Mouse (Mus musculus) intestine, embryonic 16.5 days (tissue): ENCODE data around the gene B3gntl1. TPM values are rescaled to one million over a fixed set of nuclear protein-coding genes. Genes with fewer than 3 reads are reported as not detected.

Source experiments
- ATAC-seq: fragments of 200-750 bp; cut with Nextera tagmentation; 2 replicates; pipeline ENCODE4 v1.8.0; 2017; ENCODE audit warnings: moderate TSS enrichment, moderate library complexity
- H3K27ac ChIP-seq: fragments of 300-500 bp; sonication (generic); 2 replicates; pipeline ENCODE4 v1.5.1; 2014; ENCODE audit warnings: mild to moderate bottlenecking, low read length
- H3K27me3 ChIP-seq: fragments of 300-500 bp; sonication (generic); replicated peaks from 2 replicates; pipeline ENCODE4 v1.6.1; 2014; ENCODE audit warnings: low read length, control low read depth, mixed read lengths; ENCODE audit not compliant: control insufficient read depth, insufficient read depth
- H3K36me3 ChIP-seq: fragments of 300-500 bp; sonication (generic); 2 replicates; pipeline ENCODE4 v1.6.1; 2014; ENCODE audit warnings: low read length, control low read depth; ENCODE audit not compliant: control insufficient read depth, insufficient read depth
- H3K4me1 ChIP-seq: fragments of 300-500 bp; sonication (generic); 2 replicates; pipeline ENCODE4 v1.6.1; 2014; ENCODE audit warnings: low read length, control low read depth, mixed read lengths; ENCODE audit not compliant: control insufficient read depth, insufficient read depth
- H3K4me2 ChIP-seq: fragments of 300-500 bp; sonication (generic); 2 replicates; pipeline ENCODE4 v1.6.1; 2014; ENCODE audit warnings: low read depth, low read length, control low read depth
- H3K4me3 ChIP-seq: fragments of 300-500 bp; sonication (generic); 2 replicates; pipeline ENCODE4 v1.5.1; 2014; ENCODE audit warnings: mild to moderate bottlenecking, low read length
- H3K9ac ChIP-seq: fragments of 300-500 bp; sonication (generic); 2 replicates; pipeline ENCODE4 v1.6.1; 2014; ENCODE audit warnings: low read depth, low read length
- H3K9me3 ChIP-seq: fragments of 300-500 bp; sonication (generic); 2 replicates; pipeline ENCODE4 v1.6.1; 2016; ENCODE audit warnings: low read length, control low read depth; ENCODE audit not compliant: control insufficient read depth
- WGBS: fragments of 180-500 bp; shearing (Covaris S2); extraction: QIAGEN DNeasy Blood & Tissue Kit; methylation state at CpG from one replicate; pipeline ENCODE4 v1.1.7; 2014; 5-methylcytosine and 5-hydroxymethylcytosine counted together
- polyA plus RNA-seq: library from polyadenylated mRNA; unstranded; fragments of >200 nt; fragmentation: Nextera tagmentation; extraction: Ambion mirVana; gene quantifications from 2 replicates; pipeline ENCODE4 v1.2.1, GENCODE M21; 2015

The B3gntl1 gene
- polyA plus RNA-seq, 1 experiment from 2014 or later, result 6.8 TPM

- ATAC-seq, result no peak
- WGBS, result 83% methylated on average over 6 of the region's 6 CpGs
- no peak overlapping the region for H3K4me3 ChIP-seq
- no peak overlapping the region for H3K4me2 ChIP-seq
- no peak overlapping the region for H3K27ac ChIP-seq
- H3K36me3 ChIP-seq, result peaks cover 2% of the 10 kb centered on the region; the same call in 1 of the 2 replicates
- no peaks in the 10 kb centered on the region for H3K9me3 ChIP-seq
- H3K27me3 ChIP-seq, result no peaks in the 10 kb centered on the region
- H3K9ac ChIP-seq, result no peak overlapping the region
- H3K4me1 ChIP-seq, result no peaks in the 10 kb centered on the region
Measured at GRCm38 (mm10) chr11:121645394-121645793, 27.6 kb downstream of the B3gntl1 start.

GRCm38 (mm10) chr11:121641501-121642145 lies 31.3 kb downstream of the B3gntl1 start:
- no peak for ATAC-seq
- no peak overlapping the region for H3K4me2 ChIP-seq
- peaks cover 11% of the 10 kb centered on the region for H3K36me3 ChIP-seq
- no peak overlapping the region for H3K9ac ChIP-seq
- H3K4me1 ChIP-seq, result no peaks in the 10 kb centered on the region
- 81% methylated on average over 2 of the region's 2 CpGs for WGBS
- no peak overlapping the region for H3K27ac ChIP-seq
- no peaks in the 10 kb centered on the region for H3K9me3 ChIP-seq
- no peak overlapping the region for H3K4me3 ChIP-seq
- H3K27me3 ChIP-seq, result no peaks in the 10 kb centered on the region

GRCm38 (mm10) chr11:121636646-121637045 lies 36.3 kb downstream of the B3gntl1 start:
- ATAC-seq, result no peak
- no peaks in the 10 kb centered on the region for H3K9me3 ChIP-seq
- H3K4me3 ChIP-seq, result no peak overlapping the region
- 90% methylated on average over 10 of the region's 10 CpGs for WGBS
- H3K4me1 ChIP-seq, result no peaks in the 10 kb centered on the region
- H3K27me3 ChIP-seq, result no peaks in the 10 kb centered on the region
- H3K27ac ChIP-seq, result no peak overlapping the region
- H3K4me2 ChIP-seq, result no peak overlapping the region
- H3K9ac ChIP-seq, result no peak overlapping the region
- peaks cover 9% of the 10 kb centered on the region for H3K36me3 ChIP-seq

- H3K36me3 ChIP-seq, result peaks cover 3% of the 10 kb centered on the region; the same call in 1 of the 2 replicates
Measured at GRCm38 (mm10) chr11:121631410-121631809, 41.5 kb downstream of the B3gntl1 start.

GRCm38 (mm10) chr11:121630406-121630805 lies 42.5 kb downstream of the B3gntl1 start:
- 75% methylated on average over 4 of the region's 4 CpGs for WGBS
- ATAC-seq, result no peak

More at GRCm38 (mm10) chr11:121631410-121631809, 41.5 kb downstream of the B3gntl1 start:
- ATAC-seq, result no peak
- Histone ChIP-seq H3K9ac (no peak overlapping the region), H3K4me1 (no peaks in the 10 kb centered on the region), H3K27ac (no peak overlapping the region), H3K4me2 (no peak overlapping the region), H3K27me3 (no peaks in the 10 kb centered on the region), H3K9me3 (no peaks in the 10 kb centered on the region), H3K4me3 (no peak overlapping the region)
- WGBS, result 96% methylated on average over 7 of the region's 7 CpGs

GRCm38 (mm10) chr11:121629529-121629928 lies 43.4 kb downstream of the B3gntl1 start:
- no peaks in the 10 kb centered on the region for H3K27me3 ChIP-seq
- H3K36me3 ChIP-seq, result peaks cover 3% of the 10 kb centered on the region; the same call in 1 of the 2 replicates
- H3K9ac ChIP-seq, result no peak overlapping the region
- H3K9me3 ChIP-seq, result no peaks in the 10 kb centered on the region
- no peaks in the 10 kb centered on the region for H3K4me1 ChIP-seq
- 95% methylated on average over 6 of the region's 6 CpGs for WGBS
- no peak overlapping the region for H3K4me3 ChIP-seq
- H3K27ac ChIP-seq, result no peak overlapping the region
- ATAC-seq, result no peak
- H3K4me2 ChIP-seq, result no peak overlapping the region

More at GRCm38 (mm10) chr11:121630406-121630805, 42.5 kb downstream of the B3gntl1 start:
- Histone ChIP-seq H3K4me2 (no peak overlapping the region), H3K4me3 (no peak overlapping the region), H3K27ac (no peak overlapping the region), H3K9ac (no peak overlapping the region), H3K4me1 (no peaks in the 10 kb centered on the region), H3K9me3 (no peaks in the 10 kb centered on the region), H3K36me3 (peaks cover 3% of the 10 kb centered on the region; the same call in 1 of the 2 replicates), H3K27me3 (no peaks in the 10 kb centered on the region)

- no peak overlapping the region for H3K4me3 ChIP-seq
- ATAC-seq, result no peak
- WGBS, result 53% methylated on average over 5 of the region's 5 CpGs
Measured at GRCm38 (mm10) chr11:121627521-121627920, 45.4 kb downstream of the B3gntl1 start.

GRCm38 (mm10) chr11:121625007-121625406 lies 47.9 kb downstream of the B3gntl1 start:
- 90% methylated on average over 4 of the region's 4 CpGs for WGBS
- Histone ChIP-seq H3K4me1 (no peaks in the 10 kb centered on the region), H3K9me3 (no peaks in the 10 kb centered on the region), H3K27ac (no peak overlapping the region), H3K27me3 (no peaks in the 10 kb centered on the region), H3K4me2 (no peak overlapping the region), H3K36me3 (peaks cover 7% of the 10 kb centered on the region; the same call in 1 of the 2 replicates), H3K9ac (no peak overlapping the region), H3K4me3 (no peak overlapping the region)
- no peak for ATAC-seq

More at GRCm38 (mm10) chr11:121627521-121627920, 45.4 kb downstream of the B3gntl1 start:
- H3K27me3 ChIP-seq, result no peaks in the 10 kb centered on the region
- H3K9ac ChIP-seq, result no peak overlapping the region
- no peak overlapping the region for H3K27ac ChIP-seq
- peaks cover 7% of the 10 kb centered on the region; the same call in 1 of the 2 replicates for H3K36me3 ChIP-seq
- no peaks in the 10 kb centered on the region for H3K9me3 ChIP-seq
- H3K4me2 ChIP-seq, result no peak overlapping the region
- H3K4me1 ChIP-seq, result no peaks in the 10 kb centered on the region

- peaks cover 17% of the 10 kb centered on the region for H3K36me3 ChIP-seq
Measured at GRCm38 (mm10) chr11:121617371-121617770, 55.6 kb downstream of the B3gntl1 start.

More at GRCm38 (mm10) chr11:121617371-121617770, 55.6 kb downstream of the B3gntl1 start:
- Histone ChIP-seq H3K4me1 (0 out of 2 replicates have a peak, but pooled peaks cover 4% of the 10 kb centered on the region), H3K9ac (no peak overlapping the region), H3K27me3 (no peaks in the 10 kb centered on the region), H3K4me3 (no peak overlapping the region), H3K9me3 (no peaks in the 10 kb centered on the region), H3K27ac (no peak overlapping the region), H3K4me2 (no peak overlapping the region)
- WGBS, result 87% methylated on average over 1 of the region's 1 CpGs
- ATAC-seq, result no peak
